Mouse (Mus musculus): ENCODE measurements around the gene Ppp1r14a. TPM values are rescaled to one million over a fixed set of nuclear protein-coding genes. Genes with fewer than 3 reads are reported as not detected.

The Ppp1r14a gene
- total and polyA plus RNA-seq, 3 experiments = 0.23 TPM; not detected in 2

DNA sequence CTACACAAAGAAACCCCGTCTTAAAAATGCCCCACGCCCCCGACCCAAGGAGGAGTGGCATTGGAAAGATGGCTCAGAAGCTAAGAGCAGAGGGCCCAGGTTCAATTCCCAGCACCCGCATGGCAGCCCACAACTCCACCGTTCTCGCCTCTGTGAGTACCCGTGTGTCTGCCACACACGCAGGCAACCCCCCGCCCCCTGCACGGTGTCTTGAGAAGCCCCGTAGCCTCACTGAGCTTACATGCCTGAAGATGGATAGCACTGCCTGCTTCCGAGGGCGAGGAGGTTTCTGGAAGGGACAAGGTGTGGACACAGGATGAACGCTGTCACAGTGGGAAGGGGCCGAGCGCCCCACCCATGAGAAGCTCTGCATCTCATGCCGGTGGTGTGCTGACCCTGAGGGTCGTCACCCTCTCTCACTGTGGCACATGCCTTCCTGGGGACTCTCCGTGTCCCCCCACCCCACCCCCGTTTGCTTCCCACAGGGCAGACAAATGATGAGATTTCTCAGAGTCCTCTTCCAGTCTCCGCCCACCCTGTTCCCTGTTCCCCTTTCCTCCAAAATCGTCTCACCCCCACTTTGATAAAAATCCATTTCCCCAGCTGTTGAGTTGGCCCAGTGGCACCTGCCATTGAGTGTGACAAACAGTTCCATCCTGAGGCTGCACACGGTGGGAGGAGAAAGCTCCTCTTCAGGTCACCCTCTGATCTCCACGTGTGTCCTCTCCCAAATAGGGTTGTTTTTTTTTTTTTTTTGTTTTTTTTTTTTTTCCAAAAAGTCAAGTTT lies 6.9 kb downstream of the Ppp1r14a start:
- H3K27me3 ChIP-seq (ENCODE audit: insufficient read depth, low read length) = peaks cover 42% of the 10 kb centered on the region
- no peak for TF ChIP-seq POLR2AphosphoS5 (IDR thresholded peaks at IDR 0.05; ENCODE audit: insufficient replicate concordance, low read depth, low read length)
- TF ChIP-seq GATA2 (IDR thresholded peaks at IDR 0.05; ENCODE audit: borderline replicate concordance, low read depth, low read length) = no peak
- no peak for TF ChIP-seq CTCF (IDR thresholded peaks at IDR 0.05; ENCODE audit: low read depth, low read length)
- TF ChIP-seq GATA1 (IDR thresholded peaks at IDR 0.05; ENCODE audit: borderline replicate concordance, low read length) = no peak
- no peak for TF ChIP-seq TAL1 (conservative IDR thresholded peaks at IDR 0.05; ENCODE audit: low read depth, low read length)
- H3K4me1 ChIP-seq (ENCODE audit: insufficient read depth, low read depth, low read length) = peaks cover 26% of the 10 kb centered on the region
- DNase-seq (ENCODE audit: low spot score) (no peak), ATAC-seq (ENCODE audit: extremely low read depth, insufficient number of reproducible peaks, low FRiP score, poor library complexity, severe bottlenecking) (no peak)
- peaks cover 14% of the 10 kb centered on the region for H3K36me3 ChIP-seq (replicated peaks)
- H3K9me3 ChIP-seq (replicated peaks) = no peaks in the 10 kb centered on the region
- H3K4me3 ChIP-seq (ENCODE audit: low read depth, low read length) = no peak overlapping the region

DNA sequence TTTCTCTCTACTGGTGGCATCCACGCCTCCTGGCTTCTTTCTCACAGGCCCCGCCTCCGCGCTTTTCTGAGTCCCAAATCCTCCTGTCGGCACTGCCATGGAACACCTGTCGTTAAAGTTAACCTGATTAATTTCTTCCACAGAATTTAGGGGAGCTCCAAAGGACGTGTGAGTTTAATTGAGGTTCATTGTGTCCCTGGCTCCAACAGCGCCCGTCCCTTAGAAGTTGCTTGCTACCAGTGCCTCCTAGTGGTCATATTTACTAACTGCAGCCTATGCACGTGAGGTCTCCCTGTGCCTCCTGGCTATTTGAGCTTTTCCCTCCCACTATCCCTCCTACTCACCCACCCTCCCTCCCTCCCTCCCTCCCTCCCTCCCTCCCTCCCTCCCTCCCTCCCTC lies 7.9 kb downstream of the Ppp1r14a start:
- peaks cover 28% of the 10 kb centered on the region for H3K4me1 ChIP-seq (ENCODE audit: insufficient read depth, low read depth, low read length)
- H3K4me3 ChIP-seq (ENCODE audit: low read depth, low read length) = no peak overlapping the region
- H3K36me3 ChIP-seq (replicated peaks) = peaks cover 22% of the 10 kb centered on the region
- ATAC-seq (ENCODE audit: extremely low read depth, insufficient number of reproducible peaks, low FRiP score, poor library complexity, severe bottlenecking) (no peak), DNase-seq (ENCODE audit: low spot score) (no peak)
- peaks cover 35% of the 10 kb centered on the region for H3K27me3 ChIP-seq (ENCODE audit: insufficient read depth, low read length)
- no peak for TF ChIP-seq TAL1 (conservative IDR thresholded peaks at IDR 0.05; ENCODE audit: low read depth, low read length)
- TF ChIP-seq CTCF (IDR thresholded peaks at IDR 0.05; ENCODE audit: low read depth, low read length) = peak; percentile 86
- H3K9me3 ChIP-seq (replicated peaks) = no peaks in the 10 kb centered on the region

DNA sequence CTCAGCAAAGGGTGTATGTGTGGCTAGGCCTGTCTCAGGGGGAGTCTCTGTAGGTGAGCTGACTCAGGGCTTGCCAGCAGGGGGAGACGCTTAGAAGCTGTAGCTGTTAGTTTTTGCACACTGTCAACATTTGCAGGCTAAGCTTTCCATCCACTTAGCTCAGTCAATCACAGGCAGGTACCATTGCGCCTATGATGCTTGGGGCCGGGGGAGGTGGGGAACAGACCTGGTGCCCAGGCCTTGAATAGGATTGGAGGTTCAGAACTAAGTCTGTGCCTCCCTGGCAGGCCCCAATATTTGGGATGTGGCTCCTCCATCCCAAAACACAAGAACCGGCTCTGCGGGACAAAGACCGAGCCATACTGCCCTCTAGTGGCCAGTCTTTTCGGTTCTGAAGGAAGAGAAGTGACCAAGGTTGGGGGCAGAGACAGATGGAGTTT lies 12.0 kb downstream of the Ppp1r14a start:
- Histone ChIP-seq H3K9me3 (replicated peaks) (no peaks in the 10 kb centered on the region), H3K27me3 (ENCODE audit: insufficient read depth, low read length) (peaks cover 29% of the 10 kb centered on the region), H3K4me1 (ENCODE audit: insufficient read depth, low read depth, low read length) (peaks cover 39% of the 10 kb centered on the region), H3K36me3 (replicated peaks) (peaks cover 36% of the 10 kb centered on the region), H3K4me3 (ENCODE audit: low read depth, low read length) (no peak overlapping the region)
- ATAC-seq (ENCODE audit: extremely low read depth, insufficient number of reproducible peaks, low FRiP score, poor library complexity, severe bottlenecking) = no peak
- TF ChIP-seq GATA1 (IDR thresholded peaks at IDR 0.05; ENCODE audit: borderline replicate concordance, low read length) (no peak), POLR2AphosphoS5 (IDR thresholded peaks at IDR 0.05; ENCODE audit: insufficient replicate concordance, low read depth, low read length) (no peak), GATA2 (IDR thresholded peaks at IDR 0.05; ENCODE audit: borderline replicate concordance, low read depth, low read length) (no peak), TAL1 (conservative IDR thresholded peaks at IDR 0.05; ENCODE audit: low read depth, low read length) (no peak), CTCF (IDR thresholded peaks at IDR 0.05; ENCODE audit: low read depth, low read length) (no peak)
- DNase-seq (ENCODE audit: low spot score) = no peak

DNA sequence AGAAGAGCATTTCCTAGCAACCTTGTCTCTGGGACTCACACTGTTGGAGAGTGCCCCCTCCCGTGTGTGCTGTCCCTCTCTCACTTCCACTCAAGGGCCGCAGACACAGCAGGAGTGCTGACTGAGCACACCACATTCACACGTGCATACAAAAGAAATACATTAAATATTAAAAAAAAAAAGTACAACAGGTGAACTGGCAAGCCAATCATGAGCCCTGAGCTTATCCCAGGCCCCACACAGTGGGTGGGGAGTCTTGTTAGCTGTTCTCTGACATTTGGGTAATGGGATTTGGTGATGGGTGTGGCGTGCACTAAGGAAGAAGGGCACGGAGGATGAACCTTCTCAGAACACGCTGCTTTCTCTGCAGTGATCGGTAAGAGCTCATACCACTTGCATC lies 13.5 kb downstream of the Ppp1r14a start:
- Histone ChIP-seq H3K9me3 (replicated peaks) (no peaks in the 10 kb centered on the region), H3K36me3 (replicated peaks) (peaks cover 39% of the 10 kb centered on the region), H3K27me3 (ENCODE audit: insufficient read depth, low read length) (peaks cover 26% of the 10 kb centered on the region), H3K4me3 (ENCODE audit: low read depth, low read length) (no peak overlapping the region), H3K4me1 (ENCODE audit: insufficient read depth, low read depth, low read length) (peaks cover 52% of the 10 kb centered on the region)
- ATAC-seq (ENCODE audit: extremely low read depth, insufficient number of reproducible peaks, low FRiP score, poor library complexity, severe bottlenecking) (no peak), DNase-seq (ENCODE audit: low spot score) (no peak)
- no peak for TF ChIP-seq CTCF (IDR thresholded peaks at IDR 0.05; ENCODE audit: low read depth, low read length)
- no peak for TF ChIP-seq GATA1 (IDR thresholded peaks at IDR 0.05; ENCODE audit: borderline replicate concordance, low read length)
- TF ChIP-seq POLR2AphosphoS5 (IDR thresholded peaks at IDR 0.05; ENCODE audit: insufficient replicate concordance, low read depth, low read length) = no peak
- TF ChIP-seq TAL1 (conservative IDR thresholded peaks at IDR 0.05; ENCODE audit: low read depth, low read length) = no peak
- no peak for TF ChIP-seq GATA2 (IDR thresholded peaks at IDR 0.05; ENCODE audit: borderline replicate concordance, low read depth, low read length)

DNA sequence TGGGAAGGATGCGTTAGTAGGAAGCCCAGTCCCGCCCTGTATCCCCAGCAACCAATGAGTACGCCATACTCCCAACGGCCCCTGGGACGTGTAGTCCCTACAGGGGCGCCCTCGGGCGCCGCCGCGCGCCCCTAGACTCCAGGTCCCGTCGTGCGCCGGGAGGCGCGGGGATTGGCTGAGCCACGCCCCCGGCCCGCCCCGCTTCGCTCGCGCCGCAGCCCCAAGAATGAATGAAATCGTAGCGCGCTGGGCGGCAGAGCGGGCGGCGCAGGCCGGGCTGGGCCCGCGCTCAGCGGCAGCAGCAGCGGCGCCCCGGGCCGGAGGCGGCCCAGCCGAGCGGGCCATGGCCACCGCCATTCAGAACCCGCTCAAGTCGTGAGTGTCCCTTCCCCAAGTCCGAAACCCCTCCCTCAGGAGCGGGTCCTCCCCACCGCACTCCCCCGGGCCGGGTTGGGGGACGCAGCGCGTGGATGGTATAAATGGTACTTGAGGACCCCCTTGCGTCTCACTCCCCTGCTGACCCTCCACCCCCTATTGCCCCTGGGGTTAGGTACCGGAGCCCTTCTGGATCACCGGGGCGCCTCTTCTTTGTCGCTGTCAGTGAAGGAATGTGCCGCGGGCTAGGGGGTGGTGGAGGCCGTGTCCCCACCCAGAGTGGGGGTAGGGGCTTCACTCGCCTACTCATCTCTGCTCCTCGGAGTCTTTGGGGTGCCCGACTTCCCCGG lies 14.8 kb downstream of the Ppp1r14a start, which contains the start of gene Dpf1:
Gene Dpf1, plus strand, starts transcription at position 214 of the 725 bp plus-strand sequence.
- peaks cover 60% of the 10 kb centered on the region for H3K4me1 ChIP-seq (ENCODE audit: insufficient read depth, low read depth, low read length)
- peak; percentile 85 for DNase-seq (ENCODE audit: low spot score)
- H3K4me3 ChIP-seq (ENCODE audit: low read depth, low read length) = peak within 1 kb of the TSS; percentile 72
- no peaks in the 10 kb centered on the region for H3K9me3 ChIP-seq (replicated peaks)
- TF ChIP-seq POLR2AphosphoS5 (IDR thresholded peaks at IDR 0.05; ENCODE audit: insufficient replicate concordance, low read depth, low read length) (no peak), GATA2 (IDR thresholded peaks at IDR 0.05; ENCODE audit: borderline replicate concordance, low read depth, low read length) (no peak), TAL1 (conservative IDR thresholded peaks at IDR 0.05; ENCODE audit: low read depth, low read length) (no peak), CTCF (IDR thresholded peaks at IDR 0.05; ENCODE audit: low read depth, low read length) (no peak), GATA1 (IDR thresholded peaks at IDR 0.05; ENCODE audit: borderline replicate concordance, low read length) (no peak)
- peak; percentile 54; the same call in 1 of the 2 replicates for ATAC-seq (ENCODE audit: extremely low read depth, insufficient number of reproducible peaks, low FRiP score, poor library complexity, severe bottlenecking)
- peaks cover 23% of the 10 kb centered on the region for H3K27me3 ChIP-seq (ENCODE audit: insufficient read depth, low read length)
- H3K36me3 ChIP-seq (replicated peaks) = peaks cover 39% of the 10 kb centered on the region
